Mouse (Mus musculus) gastrocnemius, postnatal 36 days (tissue): Measurements from ENCODE around the gene Rnaseh2c. TPM values are rescaled to one million over a fixed set of nuclear protein-coding genes. Genes with fewer than 3 reads are reported as not detected.

Experiments
- DNase-seq, 2 experiments: peaks; one replicate each; pipeline ENCODE4 v3.0.0; 2022
- intact Hi-C: fragments of 180-260 bp; cut with DNase I; formaldehyde crosslinking; loops from one replicate; pipeline ENCODE4 v1.15.1; 2025
- long read RNA-seq, 2 experiments: library from polyadenylated mRNA; stranded (forward); transcript quantifications; one replicate each; pipeline ENCODE4 v2.0.0; 2021
- total RNA-seq, 2 experiments: library from RNA; stranded (reverse); gene quantifications; 2 replicates each; pipeline ENCODE4 v1.2.3; 2021

Rnaseh2c gene
- 10 to 100 TPM; 35.8 to 38.6 TPM for total RNA-seq
- long read RNA-seq, experiment 1, transcript Rnaseh2c-201 (4 exons, 1,126 nt) = major isoform, 25 of 31 reads
- long read RNA-seq, experiment 1, partial matches to known transcripts = 0 of 31 reads
- long read RNA-seq, experiment 1, other reads (novel, unspliced or antisense) = 5 of 31 reads
- long read RNA-seq, experiment 2, transcript Rnaseh2c-201 (4 exons, 1,126 nt) = major isoform, 23 of 31 reads
- long read RNA-seq, experiment 2, partial matches to known transcripts = 0 of 31 reads
- long read RNA-seq, experiment 2, other reads (novel, unspliced or antisense) = 7 of 31 reads

- intact Hi-C loops = no loop called here
- DNase-seq = peak; percentile 42 to 46
These were observed at the start of gene Rnaseh2c for GRCm38 (mm10) chr19:5601752-5602541. TSS of gene Rnaseh2c (plus strand) at chr19:5601873.

- peak in 1 of 2 experiments; percentile 3 for DNase-seq
- intact Hi-C loops = no loop called here
These were observed 47.9 kb upstream of the Rnaseh2c start for GRCm38 (mm10) chr19:5553802-5554201.

GRCm38 (mm10) chr19:5554212-5554611 lies 47.5 kb upstream of the Rnaseh2c start:
- intact Hi-C loops = no loop called here
- DNase-seq = no peak

DNA sequence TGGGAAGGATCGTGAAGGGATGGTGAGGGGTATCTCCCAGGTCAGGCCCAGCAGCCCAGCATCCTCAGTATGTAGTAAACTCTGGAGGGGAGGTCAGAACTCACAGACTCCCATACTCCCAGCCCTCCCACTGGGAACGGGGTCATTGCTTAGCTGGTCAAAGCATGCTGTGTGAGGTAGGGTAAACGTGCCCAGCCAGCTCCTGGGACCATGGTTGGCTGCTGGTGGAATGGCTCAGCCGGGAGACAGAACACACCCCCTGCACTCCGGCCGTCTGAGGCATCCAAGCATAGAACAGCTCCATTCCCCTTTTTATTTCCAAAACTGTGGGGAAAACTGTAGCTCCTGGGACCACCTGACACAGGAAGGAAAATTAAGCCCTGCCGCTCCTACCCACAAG lies 43.5 kb upstream of the Rnaseh2c start:
- intact Hi-C loops = no loop called here
- DNase-seq = no peak

DNA sequence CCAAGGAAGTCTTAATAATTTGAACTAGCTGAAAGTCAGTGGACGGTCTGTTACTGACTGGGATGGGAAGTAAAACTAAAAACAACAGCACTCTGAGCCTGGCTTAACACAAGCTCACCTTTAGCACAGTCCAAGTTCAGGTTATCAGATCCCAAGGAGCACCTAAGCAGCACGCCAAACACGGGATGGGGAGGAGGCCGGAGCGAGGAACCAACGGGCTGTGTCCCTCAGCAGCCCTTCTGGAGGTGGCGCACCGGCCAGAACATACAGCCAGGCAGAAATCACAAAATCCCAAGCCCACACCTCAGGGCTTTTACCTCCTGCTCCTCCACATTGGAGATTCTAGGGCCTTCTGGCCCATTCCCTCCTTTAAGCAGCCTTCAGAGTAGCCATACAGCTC lies 42.9 kb upstream of the Rnaseh2c start:
- DNase-seq = no peak
- intact Hi-C loops = no loop called here

DNA sequence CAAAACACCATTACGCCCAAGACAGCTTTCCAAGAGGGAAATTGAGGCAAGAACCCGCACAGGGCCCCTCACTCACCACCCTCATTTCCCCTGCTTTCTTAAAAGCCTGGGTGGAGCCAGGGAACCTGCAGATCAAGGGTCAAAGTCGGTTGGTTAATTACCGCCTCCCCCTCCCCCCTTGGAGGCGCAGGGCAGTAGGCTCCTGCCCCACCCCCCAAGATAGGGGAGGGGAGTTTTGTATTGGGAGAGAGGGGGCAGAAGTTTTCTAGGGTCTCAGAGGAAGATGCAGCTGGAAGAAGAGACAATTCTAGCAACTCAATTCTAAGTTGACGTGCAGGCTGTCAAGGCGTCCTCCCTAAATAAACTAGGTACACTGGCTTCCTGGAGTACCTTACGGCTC lies 42.4 kb upstream of the Rnaseh2c start:
- intact Hi-C loops = no loop called here
- DNase-seq = no peak

- intact Hi-C loops = no loop called here
- DNase-seq = no peak
These were observed 41.8 kb upstream of the Rnaseh2c start for GRCm38 (mm10) chr19:5559631-5560456.

- intact Hi-C loops = no loop called here
- no peak for DNase-seq
These were observed 41.1 kb upstream of the Rnaseh2c start, which contains the start of gene Ovol1 for GRCm38 (mm10) chr19:5560457-5561041. TSS of gene Ovol1 (minus strand) at chr19:5560646.

DNA sequence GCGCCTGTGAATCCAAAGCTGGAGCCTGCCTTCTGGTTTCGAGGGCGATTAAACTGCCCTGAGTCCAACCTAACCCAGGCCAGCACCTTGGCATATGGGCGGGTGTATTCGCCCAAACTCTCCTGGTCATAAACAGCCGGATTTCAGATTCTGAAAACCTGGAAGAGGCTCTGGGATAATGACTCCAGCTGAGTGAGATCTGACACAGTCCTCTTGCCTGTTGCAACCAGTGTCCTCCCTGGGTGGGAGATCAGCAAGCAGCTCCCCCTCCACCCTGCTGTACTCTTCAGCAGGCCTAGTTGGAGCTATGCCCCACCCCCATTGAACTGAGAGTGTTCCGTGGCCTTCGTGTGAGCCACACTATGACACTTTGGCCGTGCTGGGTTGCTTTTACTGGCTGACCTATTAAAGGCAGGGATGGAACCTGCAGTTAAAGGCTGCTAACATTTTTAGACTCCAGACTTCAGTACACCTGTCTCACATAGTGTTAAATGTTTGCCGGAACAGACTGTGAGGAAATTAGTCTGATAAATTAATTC lies 40.4 kb upstream of the Rnaseh2c start:
- intact Hi-C loops = no loop called here
- DNase-seq = no peak

- intact Hi-C loops = no loop called here
- DNase-seq = no peak
These were observed 39.8 kb upstream of the Rnaseh2c start for GRCm38 (mm10) chr19:5561886-5562285.

GRCm38 (mm10) chr19:5562776-5563175 lies 38.9 kb upstream of the Rnaseh2c start:
- DNase-seq = no peak
- intact Hi-C loops = no loop called here

DNA sequence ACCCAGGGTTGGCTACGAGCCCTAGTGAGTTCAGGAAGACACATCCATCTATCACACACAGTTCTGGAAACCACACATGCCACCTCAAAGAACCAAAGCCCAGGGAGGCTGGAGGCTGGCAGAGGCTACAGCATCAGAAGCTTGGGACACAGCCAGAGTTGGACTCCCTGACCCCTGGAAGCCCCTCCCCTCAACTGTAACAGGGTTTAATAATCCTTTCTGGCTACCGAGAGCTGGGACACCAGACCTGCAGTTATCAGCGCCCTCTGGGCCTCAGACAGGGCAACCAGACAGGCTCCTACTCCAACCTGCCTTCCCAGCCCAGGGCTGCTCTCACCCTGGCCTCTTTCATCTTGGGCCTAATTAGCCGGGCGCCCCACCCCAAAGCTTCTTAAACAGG lies 35.4 kb upstream of the Rnaseh2c start:
- no peak for DNase-seq
- intact Hi-C loops = loop anchor here (5.0 kb wide), 1 partner anchor 104 kb away; the partner anchor contains the start of gene Fibp

DNA sequence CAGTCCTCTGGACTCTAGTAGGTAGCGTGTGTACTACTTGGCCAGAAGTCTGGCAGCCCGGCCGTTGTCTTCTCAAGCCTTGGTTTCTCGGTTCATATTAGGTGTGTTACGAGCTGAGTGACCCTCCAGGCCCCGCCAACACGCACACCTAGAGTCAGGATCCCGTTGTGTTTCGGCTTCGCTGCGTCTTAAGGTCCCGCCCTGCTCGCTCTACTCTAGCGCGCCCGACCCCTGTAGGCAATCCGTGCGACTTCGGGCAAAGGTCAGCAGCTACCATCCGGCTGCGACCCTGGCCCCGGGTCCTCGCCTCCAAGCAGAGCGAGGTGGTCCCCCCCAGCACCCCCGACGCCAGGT lies 34.5 kb upstream of the Rnaseh2c start:
- intact Hi-C loops = loop anchor here (1.0 to 5.0 kb wide), 2 partner anchors 38 to 105 kb away; partner anchors contain the start of gene Fibp
- DNase-seq = no peak

GRCm38 (mm10) chr19:5567534-5568469 lies 33.9 kb upstream of the Rnaseh2c start, which contains the start of gene Ap5b1:
TSS of gene Ap5b1 (plus strand) at chr19:5568025.
- intact Hi-C loops = loop anchor here (1.0 to 5.0 kb wide), 2 partner anchors 39 to 106 kb away; partner anchors contain the start of gene Fibp
- DNase-seq = peak; percentile 84 to 88

DNA sequence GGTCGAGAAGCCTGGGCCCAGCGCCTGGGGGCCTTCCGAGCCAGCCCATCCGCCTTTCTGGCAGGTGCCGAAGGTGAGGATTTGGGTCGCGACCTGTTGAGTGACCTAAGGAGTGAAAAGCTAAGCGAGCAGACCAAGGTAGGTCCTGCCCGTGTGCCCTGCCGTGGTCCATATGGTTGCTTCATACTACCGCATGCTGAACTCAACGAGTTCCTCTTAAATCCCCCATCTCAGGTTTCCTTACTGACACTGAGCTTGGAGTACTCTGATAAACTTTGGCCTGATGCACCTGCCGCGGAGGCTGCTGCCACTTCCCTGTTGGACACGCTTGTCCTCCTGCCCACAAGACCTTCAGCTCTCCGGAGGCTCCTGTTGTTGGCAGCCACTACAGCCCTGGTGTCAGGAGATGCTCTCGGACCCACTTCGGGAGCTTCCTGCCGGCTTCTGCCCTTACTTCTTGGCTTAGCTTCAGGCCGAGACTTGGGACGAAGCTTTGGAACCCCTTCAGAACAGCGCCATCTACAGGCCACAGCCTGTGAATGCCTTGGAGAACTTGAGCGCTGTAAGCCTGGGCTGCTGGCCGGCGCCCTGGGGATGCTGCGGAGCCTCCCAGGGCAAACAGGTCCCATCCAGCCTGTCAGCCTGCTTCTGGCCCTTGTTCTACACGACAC lies 33.1 kb upstream of the Rnaseh2c start:
- intact Hi-C loops = loop anchor here (5.0 kb wide), 1 partner anchor 106 kb away; the partner anchor contains the start of gene Fibp
- DNase-seq = peak; percentile 79

- peak in 1 of 2 experiments; percentile 12 for DNase-seq
- intact Hi-C loops = loop anchor here (5.0 kb wide), 1 partner anchor 107 kb away; the partner anchor contains the start of gene Fibp
These were observed 32.2 kb upstream of the Rnaseh2c start for GRCm38 (mm10) chr19:5569521-5569920.

GRCm38 (mm10) chr19:5570353-5571246 lies 31.1 kb upstream of the Rnaseh2c start:
- no peak for DNase-seq
- intact Hi-C loops = no loop called here
